Mouse (Mus musculus) ES-CJ7 (cell line): ENCODE measurements around the gene Mgll.

Experiments used
- DNase-seq: peaks from one replicate; pipeline ENCODE4 v3.0.0; 2011; ENCODE audit warnings: low read depth, low spot score

Mgll gene

GRCm38 (mm10) chr6:88828206-88829009 lies 104.2 kb downstream of the Mgll start:
- DNase-seq: no peak

GRCm38 (mm10) chr6:88829579-88829978 lies 105.4 kb downstream of the Mgll start:
- no peak for DNase-seq

DNA sequence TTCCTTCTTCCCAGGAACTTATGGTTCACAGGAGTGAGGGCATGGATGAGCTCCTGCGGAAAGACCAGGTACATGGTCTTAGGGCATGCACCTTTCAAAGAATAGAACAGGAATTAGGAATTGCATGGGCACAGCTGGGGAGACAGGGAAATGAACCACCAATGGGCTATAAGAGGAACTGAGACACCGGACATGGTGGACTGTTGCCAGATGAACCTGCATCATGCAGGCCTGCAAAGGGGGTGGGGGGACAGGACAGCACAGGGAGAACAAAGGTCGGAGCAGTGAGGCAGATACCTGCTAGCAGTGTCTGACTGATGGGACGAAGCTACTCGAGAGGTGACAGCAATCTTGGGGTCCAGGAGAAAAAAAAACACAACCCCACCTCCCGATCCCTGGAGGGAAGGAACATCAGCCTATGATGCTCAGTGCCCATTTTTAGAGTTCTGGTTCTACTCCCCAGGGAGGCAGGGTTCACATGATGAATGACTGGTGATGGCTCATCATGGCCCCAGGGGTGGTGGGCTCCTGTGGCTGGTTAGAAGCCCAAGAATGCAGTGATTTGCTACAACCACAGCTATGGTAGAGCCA lies 106.0 kb downstream of the Mgll start:
- DNase-seq: no peak

- peak; percentile 92 for DNase-seq
These were observed 107.2 kb downstream of the Mgll start for GRCm38 (mm10) chr6:88831456-88831855.

DNA sequence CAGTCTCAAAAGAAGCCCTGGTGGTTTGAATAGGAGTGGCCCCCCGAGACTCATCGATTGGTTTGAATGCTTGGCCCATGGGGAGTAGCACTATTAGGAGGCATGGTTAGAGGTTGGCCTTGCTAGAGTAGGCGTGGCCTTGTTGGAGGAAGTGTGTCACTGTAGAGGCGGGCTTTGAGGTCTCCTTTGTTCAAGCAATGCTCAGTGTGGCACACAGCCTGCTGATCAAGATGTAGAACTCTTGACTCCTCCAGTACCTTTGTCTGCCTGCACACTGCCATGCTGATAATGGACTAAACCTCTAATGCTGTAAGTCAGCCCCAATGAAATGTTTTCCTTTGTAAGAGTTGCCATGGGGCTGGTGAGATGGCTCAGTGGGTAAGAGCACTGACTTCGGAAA lies 108.5 kb downstream of the Mgll start:
- peak; percentile 75 for DNase-seq

- DNase-seq: no peak
These were observed 109.3 kb downstream of the Mgll start for GRCm38 (mm10) chr6:88833340-88834140.

DNA sequence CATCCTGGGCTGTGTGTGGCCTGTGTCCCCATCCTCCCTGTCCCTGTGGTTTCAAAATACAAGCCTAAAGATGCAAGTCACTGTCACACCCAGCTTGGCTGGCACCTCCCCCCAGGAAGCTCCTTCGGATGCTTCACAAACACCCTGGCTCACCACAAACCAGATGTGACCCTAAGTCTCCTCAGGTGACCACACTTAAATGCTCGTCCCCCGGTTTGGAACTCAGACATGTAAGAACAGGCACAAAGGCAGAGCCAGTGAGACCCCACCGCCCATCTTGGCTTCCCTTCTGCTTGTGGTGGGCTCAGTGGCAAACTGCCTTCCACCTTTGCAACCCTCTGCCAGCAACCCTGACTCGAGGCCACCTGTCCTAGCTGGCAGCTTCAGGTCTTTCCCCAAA lies 110.8 kb downstream of the Mgll start:
- no peak for DNase-seq

- no peak for DNase-seq
These were observed 112.1 kb downstream of the Mgll start for GRCm38 (mm10) chr6:88836178-88836819.

GRCm38 (mm10) chr6:88837999-88838398 lies 113.8 kb downstream of the Mgll start:
- DNase-seq: no peak

GRCm38 (mm10) chr6:88838613-88839012 lies 114.4 kb downstream of the Mgll start:
- no peak for DNase-seq

GRCm38 (mm10) chr6:88839135-88839970 lies 115.1 kb downstream of the Mgll start:
- DNase-seq: peak; percentile 62

DNA sequence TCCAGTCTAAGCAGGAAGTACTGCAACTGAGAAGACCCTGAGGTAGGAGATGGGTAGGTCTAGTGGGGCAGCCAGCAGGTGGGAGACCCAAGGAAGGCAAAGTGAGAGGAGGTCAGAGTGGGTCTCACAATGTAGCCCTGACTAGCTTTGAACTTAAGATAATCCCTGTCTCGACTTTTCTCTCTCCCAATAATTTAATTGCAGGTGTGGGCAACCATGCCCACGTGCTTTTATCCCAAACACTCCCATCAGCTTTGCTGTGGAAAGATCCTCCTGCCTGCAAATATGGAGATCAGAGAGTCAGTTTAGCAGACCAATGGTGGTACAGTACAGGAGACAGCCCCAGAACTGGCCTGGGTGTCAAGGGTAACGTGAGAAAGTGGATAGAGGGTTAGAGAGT lies 116.0 kb downstream of the Mgll start:
- DNase-seq: no peak

- DNase-seq: no peak
These were observed 116.7 kb downstream of the Mgll start for GRCm38 (mm10) chr6:88840791-88841513.

DNA sequence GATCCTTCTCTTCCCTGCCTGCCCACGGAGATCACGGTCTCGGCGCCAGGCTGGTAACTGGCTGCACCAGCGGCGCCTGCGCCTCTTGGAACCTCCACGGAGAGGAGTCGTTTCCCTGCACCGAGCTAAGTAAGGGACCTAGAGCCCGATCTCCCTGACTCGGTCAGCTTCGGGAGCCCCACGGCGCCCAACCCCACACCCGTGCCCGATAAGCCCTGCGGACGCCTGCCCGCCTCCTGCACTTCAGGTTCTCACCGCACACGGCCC lies 117.2 kb downstream of the Mgll start:
- no peak for DNase-seq

DNA sequence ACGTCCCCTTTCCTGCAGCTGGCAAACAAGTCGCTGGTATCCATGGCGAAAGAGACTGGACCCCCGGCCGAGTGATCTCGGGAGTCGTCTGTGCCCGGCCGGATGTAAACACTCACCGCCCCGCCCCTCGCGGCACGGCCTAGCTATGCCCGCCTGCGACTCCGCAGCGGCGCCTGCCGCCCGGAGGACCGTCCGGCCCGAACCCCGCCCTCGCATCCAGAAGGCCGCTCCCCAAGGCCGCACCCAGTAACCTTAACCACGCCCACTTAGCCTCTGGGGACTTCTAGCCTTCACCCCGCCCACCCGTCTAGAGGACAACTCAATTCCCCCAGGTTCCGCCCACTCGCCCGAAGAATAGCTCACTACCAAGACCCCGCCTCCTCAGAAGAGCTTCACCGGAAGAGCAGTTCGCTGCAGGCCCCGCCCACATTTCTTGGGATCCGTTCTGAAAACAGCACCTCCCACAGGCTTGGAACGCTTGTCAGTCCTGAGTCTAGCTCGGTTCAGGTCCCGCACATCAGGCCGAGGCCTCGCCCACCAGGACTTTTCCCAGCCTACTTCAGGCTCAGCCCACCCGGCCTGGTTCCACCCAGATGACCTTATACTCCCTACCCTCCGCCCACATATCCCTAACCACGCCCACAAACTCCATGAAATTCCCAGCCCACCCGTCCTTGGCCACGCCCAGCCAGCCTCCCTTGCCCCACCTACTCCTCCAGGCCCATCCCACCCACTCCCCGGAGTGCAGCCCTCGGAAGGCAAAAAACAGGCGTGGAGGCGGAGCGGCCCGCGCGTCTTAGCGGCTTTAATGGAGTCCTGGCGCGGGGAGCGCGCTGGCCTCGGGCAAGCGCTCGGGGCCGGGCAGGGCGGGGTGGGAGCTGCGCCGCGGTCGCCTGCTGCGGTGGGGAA lies 117.8 kb downstream of the Mgll start, which contains the start of gene Abtb1:
TSS of gene Abtb1 (minus strand) at position 204 of the 909 bp plus-strand sequence.
- peak; percentile 100 for DNase-seq

DNA sequence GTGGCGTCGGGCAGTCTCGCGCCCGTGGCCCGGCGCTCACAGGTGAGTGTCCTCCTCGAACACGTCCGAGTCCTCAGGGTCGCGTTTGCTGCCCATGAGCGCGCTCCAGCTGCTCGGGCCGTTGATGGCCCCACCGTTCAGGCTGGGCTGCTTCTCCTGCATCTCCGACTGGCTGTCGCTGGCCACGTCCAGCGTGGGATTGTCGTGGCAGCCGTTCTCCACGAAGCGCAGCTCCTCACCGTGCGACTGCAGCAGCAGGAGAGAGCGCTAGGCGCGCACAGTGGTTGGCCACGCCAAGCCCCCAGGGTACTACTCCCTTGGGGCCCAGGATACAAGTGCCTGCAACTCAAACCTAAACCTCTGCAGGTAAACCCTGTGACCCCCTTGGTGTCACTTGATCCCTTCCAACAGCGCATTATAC lies 118.5 kb downstream of the Mgll start:
- peak; percentile 54 for DNase-seq

- DNase-seq: no peak
These were observed 119.0 kb downstream of the Mgll start for GRCm38 (mm10) chr6:88843241-88843640.

DNA sequence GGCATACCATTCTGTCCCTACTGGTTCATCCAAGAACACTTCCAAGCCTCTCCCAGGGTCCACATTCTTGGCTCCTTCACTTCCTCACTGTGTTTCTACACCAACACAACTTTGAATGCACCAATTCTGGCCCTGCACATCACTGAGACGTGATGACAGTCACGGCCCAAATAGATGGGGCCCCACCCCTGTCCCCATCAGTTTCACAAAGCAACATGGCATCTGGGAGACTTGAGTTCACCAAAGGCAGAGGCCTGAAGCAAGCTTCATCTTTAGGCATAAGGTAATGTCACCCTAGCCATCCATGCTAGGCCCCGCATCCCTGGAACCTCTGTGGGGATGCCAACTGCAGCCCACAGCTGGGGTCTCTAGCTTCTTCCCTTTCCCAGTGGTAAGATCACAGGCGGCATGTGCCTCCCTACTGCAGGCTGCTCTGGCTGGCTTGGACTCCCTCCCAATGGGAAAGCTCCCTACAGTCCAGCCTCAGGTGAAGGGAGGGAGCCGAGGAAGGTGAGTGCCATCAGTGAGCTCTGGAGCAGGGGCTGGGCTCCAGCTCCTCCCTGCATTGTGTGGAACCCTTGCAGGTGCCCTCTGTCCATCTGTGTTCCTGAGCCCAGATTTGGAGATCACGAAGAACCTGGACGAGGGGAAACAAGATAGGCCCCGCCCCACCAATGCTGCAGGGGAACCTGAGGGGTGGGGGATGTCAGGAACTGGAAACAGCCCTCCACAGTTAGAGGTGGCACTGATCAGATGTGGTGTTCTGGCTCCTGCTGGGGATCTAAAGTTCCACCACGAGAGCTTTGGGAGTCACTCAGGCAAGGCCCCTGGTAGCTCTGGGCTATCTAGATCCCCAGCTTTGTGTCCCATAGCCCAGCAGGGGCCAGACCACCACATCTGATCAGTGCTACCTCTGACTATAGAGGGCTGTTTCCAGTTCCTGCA lies 119.8 kb downstream of the Mgll start:
- no peak for DNase-seq
